Mouse (Mus musculus): ENCODE results near the gene Vmn2r60. TPM values are rescaled to one million over a fixed set of nuclear protein-coding genes. Genes with fewer than 3 reads are reported as not detected.
"Not testable (repeated sequence)": the region's sequence is repeated elsewhere in the genome, so short reads cannot be mapped to it uniquely, and the experiment has no call there.

Gene Vmn2r60
- polyA plus RNA-seq (2015; fragmentation: Nextera tagmentation; extraction: Ambion mirVana), result not detected in 2 replicates

GRCm38 (mm10) chr7:42107470-42107869, at the start of gene Vmn2r60:
Gene Vmn2r60 (plus strand): TSS chr7:42107770.
- no peaks in the 10 kb centered on the region for H3K36me3 ChIP-seq
- H3K27ac ChIP-seq, result no peak within 1 kb of the TSS
- no peaks in the 10 kb centered on the region for H3K27me3 ChIP-seq
- 66% methylated on average over 2 of the region's 2 CpGs for WGBS
- H3K4me3 ChIP-seq, result no peak within 1 kb of the TSS
- H3K9me3 ChIP-seq, result no peaks in the 10 kb centered on the region
- no peak within 1 kb of the TSS for H3K9ac ChIP-seq
- H3K4me2 ChIP-seq, result no peak within 1 kb of the TSS
- no peak for ATAC-seq (ENCODE audit: insufficient number of reproducible peaks, low FRiP score, low TSS enrichment, low read depth)
- no peaks in the 10 kb centered on the region for H3K4me1 ChIP-seq

- H3K4me3 ChIP-seq, result no peak within 1 kb of the TSS
- H3K36me3 ChIP-seq, result no peaks in the 10 kb centered on the region
- no peaks in the 10 kb centered on the region for H3K9me3 ChIP-seq
- no peak within 1 kb of the TSS for H3K9ac ChIP-seq
- no peak for ATAC-seq (ENCODE audit: insufficient number of reproducible peaks, low FRiP score, low TSS enrichment, low read depth)
- no peaks in the 10 kb centered on the region for H3K4me1 ChIP-seq
- H3K27me3 ChIP-seq, result no peaks in the 10 kb centered on the region
- no peak within 1 kb of the TSS for H3K4me2 ChIP-seq
- H3K27ac ChIP-seq, result no peak within 1 kb of the TSS
Observed at GRCm38 (mm10) chr7:42058923-42059322, 48.6 kb upstream of the Vmn2r60 start, which contains the start of gene Vmn2r59. Gene Vmn2r59 (minus strand): TSS chr7:42059023.

GRCm38 (mm10) chr7:42107061-42107460, 509 bp upstream of the Vmn2r60 start:
- not testable (repeated sequence) for H3K36me3 ChIP-seq; H3K9me3 ChIP-seq; H3K9ac ChIP-seq; ATAC-seq (ENCODE audit: insufficient number of reproducible peaks, low FRiP score, low TSS enrichment, low read depth); H3K27me3 ChIP-seq; H3K27ac ChIP-seq; H3K4me3 ChIP-seq; H3K4me2 ChIP-seq; H3K4me1 ChIP-seq
- WGBS, result 85% methylated on average over 14 of the region's 14 CpGs

Other genes starting within 250 kb of the Vmn2r60 start
- not detected in 2 replicates for gene Vmn2r58, start 235.1 kb upstream of the Vmn2r60 start, polyA plus RNA-seq (2015; fragmentation: Nextera tagmentation; extraction: Ambion mirVana)
- not detected in 2 replicates for gene Vmn2r59, start 48.7 kb upstream of the Vmn2r60 start, polyA plus RNA-seq (2015; fragmentation: Nextera tagmentation; extraction: Ambion mirVana)
- not detected in 2 replicates for gene Vmn2r61, start 152.3 kb downstream of the Vmn2r60 start, polyA plus RNA-seq (2015; fragmentation: Nextera tagmentation; extraction: Ambion mirVana)

All from limb, embryonic 15.5 days (tissue).